Mouse (Mus musculus) spleen, postnatal 10 days (tissue): ENCODE data around the gene Lyrm4.
A peak's percentile ranks its signal among the peaks of the same experiment; 100 is the strongest.

Experiments used
- DNase-seq, 2 experiments: peaks; one replicate each; pipeline ENCODE4 v3.0.0; 2021 to 2022; ENCODE audit warnings: low spot score in 2 of 2

Gene Lyrm4

GRCm38 (mm10) chr13:36117143-36118014 is at the start of gene Lyrm4, which contains the start of gene Fars2:
Gene Lyrm4 (minus strand): TSS chr13:36117526.
Gene Fars2 (plus strand): TSS chr13:36117412.
- peak; percentile 99 for DNase-seq

DNA sequence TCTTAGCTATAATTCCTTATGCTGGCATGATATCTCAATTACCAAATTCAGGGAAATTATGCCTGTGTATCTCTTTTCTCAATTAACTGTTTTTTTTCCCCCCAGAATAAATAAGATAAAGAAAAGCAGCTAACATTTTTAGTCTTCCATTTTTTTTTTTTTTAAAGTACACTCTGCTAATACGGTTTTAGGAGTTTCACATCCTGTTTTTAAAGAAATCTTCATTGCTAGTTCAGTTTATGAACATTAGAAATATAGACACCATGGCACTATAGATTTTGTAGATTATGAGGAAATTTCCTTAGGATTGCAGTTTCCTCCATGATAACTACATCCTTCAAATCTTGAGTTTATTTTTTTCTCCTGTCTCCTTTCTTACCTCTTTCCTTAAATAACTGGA is 46.6 kb upstream of the Lyrm4 start:
- DNase-seq = no peak

DNA sequence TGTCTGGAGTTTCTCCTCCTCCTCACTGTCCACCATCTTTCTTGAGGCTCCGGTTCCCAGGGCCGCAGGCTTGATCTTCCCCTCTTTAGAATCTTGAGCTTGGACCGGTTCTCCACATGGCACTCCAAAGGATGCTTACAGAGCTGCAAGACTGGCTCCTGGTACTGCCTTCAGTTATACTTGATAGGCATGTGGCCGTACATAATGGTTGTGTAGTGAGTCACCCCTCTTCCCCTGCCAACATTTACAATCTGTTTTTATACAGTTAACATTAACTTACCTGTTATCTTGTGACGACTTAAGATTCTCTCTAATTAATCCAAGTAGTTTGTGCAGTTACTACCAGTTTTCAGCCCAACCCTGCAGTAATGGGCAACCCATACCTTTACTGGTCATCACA is 46.1 kb upstream of the Lyrm4 start:
- DNase-seq = no peak

GRCm38 (mm10) chr13:36156340-36156931 is 39.1 kb upstream of the Lyrm4 start:
- no peak for DNase-seq

GRCm38 (mm10) chr13:36152728-36153498 is 35.6 kb upstream of the Lyrm4 start:
- DNase-seq = no peak

- no peak for DNase-seq
Observed at GRCm38 (mm10) chr13:36150272-36150671, 32.9 kb upstream of the Lyrm4 start.

DNA sequence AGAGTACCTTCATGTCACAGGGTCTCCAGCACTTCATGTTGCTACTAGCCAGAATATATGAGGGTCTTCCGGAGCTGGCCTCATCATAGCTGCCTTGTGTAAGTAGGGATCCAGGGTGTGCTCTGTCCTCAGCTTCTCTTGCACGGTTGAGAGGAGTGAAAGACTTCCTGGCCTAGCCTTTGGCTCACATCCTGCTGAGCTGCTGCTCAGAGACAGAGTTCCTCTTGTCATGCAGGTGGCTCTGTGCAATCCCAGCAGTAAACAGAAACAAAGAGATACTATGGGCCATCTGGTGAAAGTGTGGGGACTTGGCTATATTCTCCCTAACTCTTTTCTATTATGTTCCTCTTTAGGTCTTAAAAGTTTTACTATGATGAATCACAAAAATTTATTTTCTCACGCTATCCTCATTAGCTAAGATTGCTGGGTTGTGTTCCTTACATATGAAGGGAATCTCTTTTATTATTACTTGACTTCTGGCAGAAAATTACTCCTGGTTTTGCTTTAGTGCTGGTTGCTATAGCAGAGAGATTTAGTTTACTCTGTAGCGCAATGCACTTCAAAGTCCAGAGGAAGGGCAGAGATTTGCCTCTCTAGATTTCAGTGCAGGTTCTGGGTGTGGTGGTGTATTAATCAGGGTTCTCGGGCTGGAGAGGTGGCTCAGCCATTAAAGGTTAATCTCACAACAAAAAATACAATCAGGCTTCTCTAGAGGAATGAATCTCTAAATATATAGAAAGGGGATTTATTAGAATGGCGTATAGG is 32.0 kb upstream of the Lyrm4 start:
- no peak for DNase-seq

- no peak for DNase-seq
Observed at GRCm38 (mm10) chr13:36145601-36146000, 28.3 kb upstream of the Lyrm4 start.

GRCm38 (mm10) chr13:36140247-36141016 is 23.1 kb upstream of the Lyrm4 start:
- no peak for DNase-seq

DNA sequence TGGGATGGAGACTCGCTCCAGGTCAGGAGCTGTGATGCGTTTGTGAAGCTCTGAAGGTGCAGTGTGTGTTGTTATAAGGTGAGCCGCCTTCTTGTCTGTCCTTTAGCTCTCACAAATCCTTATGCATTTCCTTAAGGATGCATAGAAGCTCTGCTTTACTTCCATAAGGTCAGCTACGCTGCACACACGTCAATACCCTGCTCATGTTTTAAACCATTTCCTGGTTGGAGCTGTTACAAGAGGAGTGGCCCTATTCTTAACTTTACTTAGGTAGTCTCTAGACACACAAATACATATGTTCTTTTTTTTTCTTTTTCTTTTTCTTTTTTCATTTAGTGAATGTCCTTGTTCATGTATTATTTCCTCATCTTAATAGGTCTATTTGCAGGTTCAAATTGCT is 22.4 kb upstream of the Lyrm4 start:
- no peak for DNase-seq

DNA sequence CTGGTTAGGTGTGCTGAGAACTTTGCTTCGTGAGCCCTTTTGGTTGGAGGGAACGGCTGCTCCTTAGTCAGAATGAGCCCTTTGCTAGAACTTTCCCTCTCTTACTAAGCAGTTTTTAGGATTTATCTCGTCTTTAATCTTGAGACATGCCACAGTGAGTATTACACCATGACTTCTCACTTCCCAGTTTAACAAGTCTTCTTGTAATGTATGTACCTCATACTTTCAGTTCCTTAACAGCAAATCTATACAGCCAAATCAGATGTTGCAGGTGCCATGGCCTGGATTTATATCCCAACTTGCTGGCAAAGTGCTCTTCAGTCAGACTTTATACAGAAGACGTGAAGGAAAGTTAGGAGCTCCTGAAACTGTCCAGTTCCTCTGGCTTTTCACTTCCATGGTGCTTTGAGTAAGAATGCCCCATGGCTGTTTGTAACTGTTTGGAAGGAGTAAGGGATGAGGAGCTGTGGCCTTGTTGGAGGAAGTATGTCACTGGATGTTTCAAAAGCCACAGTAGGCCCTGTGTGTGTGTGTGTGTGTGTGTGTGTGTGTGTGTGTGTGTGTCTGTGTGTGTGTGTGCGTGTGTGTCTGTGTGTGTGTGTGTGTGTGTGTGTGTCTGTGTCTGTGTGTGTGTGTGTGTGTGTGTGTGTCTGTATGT is 14.8 kb upstream of the Lyrm4 start:
- DNase-seq = no peak

DNA sequence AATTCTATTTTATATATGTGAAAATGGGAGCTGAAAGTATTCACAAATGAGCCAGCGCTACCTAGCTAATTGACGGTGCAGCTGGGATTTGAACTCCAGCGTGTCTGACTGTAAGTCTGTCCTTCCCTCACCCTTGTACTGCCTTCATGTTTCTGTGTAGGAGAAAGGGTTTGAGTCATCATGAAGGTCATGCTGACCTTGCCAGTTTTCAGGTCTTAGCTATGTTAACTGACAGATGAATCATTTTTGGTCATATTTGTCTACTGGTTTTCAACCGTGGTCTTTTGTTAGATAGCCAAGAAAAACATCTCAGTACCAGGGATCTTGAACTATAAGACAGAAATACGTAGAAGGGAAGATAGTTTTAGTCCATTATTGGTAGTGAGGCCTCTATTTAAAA is 14.1 kb upstream of the Lyrm4 start:
- DNase-seq = no peak

DNA sequence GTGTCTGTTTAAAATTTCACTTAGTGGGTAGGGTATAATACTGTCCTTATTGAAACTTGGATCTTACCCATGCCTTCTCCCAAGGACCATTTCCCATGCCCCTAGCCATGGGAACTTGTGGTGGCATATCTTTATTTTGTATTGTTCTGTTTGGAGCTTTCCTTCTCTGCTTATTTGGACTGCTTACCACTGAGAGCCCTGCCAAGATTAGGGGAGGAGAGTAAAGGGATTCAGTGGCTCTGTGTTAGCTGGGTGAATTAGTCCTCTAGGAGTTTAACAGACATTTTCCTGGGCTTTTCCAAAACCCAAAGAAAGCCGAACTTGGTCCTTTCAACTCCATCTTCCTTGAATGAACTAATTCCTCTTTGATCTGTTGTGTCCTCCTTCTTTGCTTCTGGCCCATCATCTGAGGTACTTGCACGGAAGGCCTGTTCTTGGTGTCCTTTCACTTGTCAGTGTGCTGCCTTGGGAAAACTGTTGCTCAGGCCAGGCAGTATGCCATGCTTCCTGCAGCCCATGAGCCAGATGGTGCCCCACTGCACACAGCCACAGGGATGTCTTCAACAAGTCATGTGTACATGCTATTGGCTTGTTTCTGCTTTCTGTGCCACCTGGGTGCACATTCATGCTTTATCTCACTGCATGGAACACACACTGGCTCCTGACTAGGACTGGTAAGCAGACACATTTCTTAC is 12.2 kb upstream of the Lyrm4 start:
- no peak for DNase-seq

GRCm38 (mm10) chr13:36120606-36121005 is 3.3 kb upstream of the Lyrm4 start:
- no peak for DNase-seq

GRCm38 (mm10) chr13:36119684-36120083 is 2.4 kb upstream of the Lyrm4 start:
- DNase-seq = peak in 1 of 2 experiments; percentile 27

GRCm38 (mm10) chr13:36116520-36117142 is 695 bp downstream of the Lyrm4 start:
- DNase-seq = peak; percentile 53 to 61

DNA sequence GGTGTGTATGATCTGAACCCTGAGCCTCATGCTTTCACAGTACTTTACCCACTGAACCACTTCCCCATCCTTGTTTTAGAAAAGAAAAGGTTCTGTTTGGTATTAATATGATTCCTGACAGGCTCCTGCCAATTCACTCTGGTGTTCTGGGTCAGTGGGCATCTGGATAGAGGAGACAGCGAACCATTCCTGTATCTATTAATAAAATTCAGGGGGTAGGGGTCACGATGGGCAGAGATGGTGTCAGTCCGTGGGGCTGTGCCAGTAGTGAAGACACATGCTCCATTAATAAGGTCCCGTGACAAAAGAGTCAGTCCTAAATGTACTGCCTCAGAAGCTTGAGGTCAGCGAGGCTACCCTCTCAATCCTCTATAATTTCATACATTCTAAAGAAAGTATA is 4.1 kb downstream of the Lyrm4 start:
- no peak for DNase-seq

GRCm38 (mm10) chr13:36111331-36111730 is 6.0 kb downstream of the Lyrm4 start:
- no peak for DNase-seq

DNA sequence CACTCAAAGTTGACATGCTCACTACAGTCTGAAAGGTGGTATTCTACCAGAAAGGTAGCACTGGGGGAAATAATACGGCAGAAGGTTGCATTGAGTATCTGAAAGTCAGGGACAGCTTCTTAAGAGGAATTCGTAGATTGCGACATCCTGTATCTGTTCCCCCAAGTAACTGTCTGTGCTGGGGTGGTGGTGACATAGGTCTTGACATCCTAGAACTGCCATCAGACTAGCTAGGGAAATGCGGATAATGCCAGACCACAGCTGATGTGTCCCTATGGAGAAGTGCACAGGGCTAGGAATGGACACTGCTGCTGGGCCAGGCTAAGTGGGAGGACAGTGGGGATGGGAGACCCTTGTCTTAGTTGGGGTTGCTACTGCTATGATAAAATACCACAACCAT is 8.8 kb downstream of the Lyrm4 start:
- DNase-seq = no peak
